Mouse (Mus musculus) cortical plate, adult 2 months (tissue): ENCODE measurements around the gene Sap25.

Experiments used
- CTCF ChIP-seq: fragments of 200-500 bp; IDR thresholded peaks from 2 replicates; pipeline ENCODE4 v1.5.1; 2011; ENCODE audit warnings: mild to moderate bottlenecking, control low read depth, low read length; ENCODE audit not compliant: insufficient read depth; ENCODE audit errors: extremely low read depth
- POLR2A ChIP-seq: fragments of 200-500 bp; IDR thresholded peaks from 2 replicates; pipeline ENCODE4 v1.6.1; 2011; ENCODE audit warnings: mild to moderate bottlenecking, low read length, control low read depth; ENCODE audit not compliant: insufficient read depth; ENCODE audit errors: extremely low read depth

- no peak for TF ChIP-seq CTCF
- TF ChIP-seq POLR2A, result no peak
Observed at GRCm38 (mm10) chr5:137639472-137639871, 1.7 kb upstream of the Sap25 start.
